Mouse (Mus musculus) intestine, embryonic 15.5 days (tissue): ENCODE measurements around the gene Gm5615. TPM values are rescaled to one million over a fixed set of nuclear protein-coding genes. Genes with fewer than 3 reads are reported as not detected.

Source experiments
- ATAC-seq: fragments of 200-750 bp; cut with Nextera tagmentation; 2 replicates; pipeline ENCODE4 v1.8.0; 2017; ENCODE audit warnings: moderate TSS enrichment, moderate library complexity
- H3K27ac ChIP-seq: fragments of 300-500 bp; sonication (generic); 2 replicates; pipeline ENCODE4 v1.5.1; 2015; ENCODE audit warnings: mild to moderate bottlenecking, inconsistent platforms
- H3K27me3 ChIP-seq: fragments of 300-500 bp; sonication (generic); replicated peaks from 2 replicates; pipeline ENCODE4 v1.6.1; 2015; ENCODE audit warnings: inconsistent platforms
- H3K36me3 ChIP-seq: fragments of 300-500 bp; sonication (generic); 2 replicates; pipeline ENCODE4 v1.6.1; 2015; ENCODE audit warnings: inconsistent platforms
- H3K4me1 ChIP-seq: fragments of 300-500 bp; sonication (generic); replicated peaks from 2 replicates; pipeline ENCODE4 v1.6.1; 2015; ENCODE audit warnings: inconsistent platforms
- H3K4me2 ChIP-seq: fragments of 300-500 bp; sonication (generic); replicated peaks from 2 replicates; pipeline ENCODE4 v1.6.1; 2015; ENCODE audit warnings: mild to moderate bottlenecking, inconsistent platforms
- H3K4me3 ChIP-seq: fragments of 300-500 bp; sonication (generic); replicated peaks from 2 replicates; pipeline ENCODE4 v1.5.1; 2015; ENCODE audit warnings: inconsistent platforms
- H3K9ac ChIP-seq: fragments of 300-500 bp; sonication (generic); 2 replicates; pipeline ENCODE4 v1.6.1; 2015; ENCODE audit warnings: inconsistent platforms
- H3K9me3 ChIP-seq: fragments of 300-500 bp; sonication (generic); 2 replicates; pipeline ENCODE4 v1.6.1; 2016; ENCODE audit warnings: inconsistent platforms
- WGBS: fragments of 180-500 bp; shearing (Covaris S2); methylation state at CpG from one replicate; pipeline ENCODE4 v1.1.7; 2015; 5-methylcytosine and 5-hydroxymethylcytosine counted together
- polyA plus RNA-seq: library from polyadenylated mRNA; unstranded; fragments of >200 nt; fragmentation: Nextera tagmentation; extraction: Ambion mirVana; gene quantifications from 2 replicates; pipeline ENCODE4 v1.2.1, GENCODE M21; 2015

The Gm5615 gene
- not detected in 2 replicates for polyA plus RNA-seq

GRCm38 (mm10) chr9:36541863-36542262 is at the start of gene Gm5615:
Gene Gm5615, minus strand, starts transcription at chr9:36541963.
- Histone ChIP-seq H3K27me3 (no peaks in the 10 kb centered on the region), H3K4me2 (no peak within 1 kb of the TSS), H3K4me1 (no peaks in the 10 kb centered on the region), H3K27ac (no peak within 1 kb of the TSS), H3K4me3 (no peak within 1 kb of the TSS), H3K9me3 (no peaks in the 10 kb centered on the region), H3K36me3 (no peaks in the 10 kb centered on the region), H3K9ac (no peak within 1 kb of the TSS)
- ATAC-seq, result no peak
- 89% methylated on average over 2 of the region's 2 CpGs for WGBS

GRCm38 (mm10) chr9:36582535-36582934 is 40.8 kb upstream of the Gm5615 start, which contains the start of gene Gm17689:
Gene Gm17689, minus strand, starts transcription at chr9:36582635.
- H3K27me3 ChIP-seq, result no peaks in the 10 kb centered on the region
- no peak for ATAC-seq
- no peak within 1 kb of the TSS for H3K4me2 ChIP-seq
- H3K36me3 ChIP-seq, result no peaks in the 10 kb centered on the region
- H3K4me3 ChIP-seq, result no peak within 1 kb of the TSS
- 72% methylated on average over 1 of the region's 1 CpGs for WGBS
- H3K9ac ChIP-seq, result no peak within 1 kb of the TSS
- no peaks in the 10 kb centered on the region for H3K9me3 ChIP-seq
- no peak within 1 kb of the TSS for H3K27ac ChIP-seq
- H3K4me1 ChIP-seq, result no peaks in the 10 kb centered on the region

GRCm38 (mm10) chr9:36504211-36504610 is 37.6 kb downstream of the Gm5615 start:
- 80% methylated on average over 5 of the region's 5 CpGs for WGBS
- Histone ChIP-seq H3K9me3 (no peaks in the 10 kb centered on the region), H3K4me1 (no peaks in the 10 kb centered on the region), H3K4me2 (no peak overlapping the region), H3K4me3 (no peak overlapping the region), H3K27ac (no peak overlapping the region), H3K36me3 (no peaks in the 10 kb centered on the region), H3K9ac (no peak overlapping the region), H3K27me3 (no peaks in the 10 kb centered on the region)
- ATAC-seq, result no peak

- H3K4me2 ChIP-seq, result no peak overlapping the region
- no peaks in the 10 kb centered on the region for H3K4me1 ChIP-seq
- H3K36me3 ChIP-seq, result no peaks in the 10 kb centered on the region
- no peak overlapping the region for H3K4me3 ChIP-seq
- H3K9me3 ChIP-seq, result no peaks in the 10 kb centered on the region
- H3K9ac ChIP-seq, result no peak overlapping the region
- no peak overlapping the region for H3K27ac ChIP-seq
- 57% methylated on average over 1 of the region's 1 CpGs for WGBS
- ATAC-seq, result no peak
- no peaks in the 10 kb centered on the region for H3K27me3 ChIP-seq
Observed at GRCm38 (mm10) chr9:36495824-36496223, 45.9 kb downstream of the Gm5615 start.

- Histone ChIP-seq H3K27me3 (no peaks in the 10 kb centered on the region), H3K9me3 (no peaks in the 10 kb centered on the region), H3K36me3 (no peaks in the 10 kb centered on the region), H3K27ac (no peak overlapping the region), H3K4me2 (no peak overlapping the region), H3K9ac (no peak overlapping the region), H3K4me1 (no peaks in the 10 kb centered on the region), H3K4me3 (no peak overlapping the region)
- WGBS, result 87% methylated on average over 4 of the region's 4 CpGs
- no peak for ATAC-seq
Observed at GRCm38 (mm10) chr9:36494501-36495220, 47.1 kb downstream of the Gm5615 start.

Other genes starting within 250 kb of the Gm5615 start
- not detected in 2 replicates for gene Gm7257, start 110.1 kb downstream of the Gm5615 start, polyA plus RNA-seq
- not detected in 2 replicates for gene Gm9513, start 66.3 kb downstream of the Gm5615 start, polyA plus RNA-seq
- gene Gm17689, start 40.7 kb upstream of the Gm5615 start, polyA plus RNA-seq, result not detected in 2 replicates
- not detected in 2 replicates for gene A630095E13Rik, start 101.4 kb upstream of the Gm5615 start, polyA plus RNA-seq
- gene Acrv1, start 151.3 kb upstream of the Gm5615 start, polyA plus RNA-seq, result not detected in 2 replicates
- gene Chek1, start 185.1 kb upstream of the Gm5615 start, polyA plus RNA-seq, result 24.6 and 30.1 TPM in 2 replicates
- gene Stt3a, start 225.7 kb upstream of the Gm5615 start, polyA plus RNA-seq, result 313 and 370 TPM in 2 replicates